Mouse (Mus musculus) erythroblast, embryonic 14.5 days (primary cell): Measurements from ENCODE around the gene Tub.

ENCODE experiments used
- GATA1 ChIP-seq: IDR thresholded peaks from 2 replicates; pipeline ENCODE4 v1.6.1; 2012; ENCODE audit warnings: low read length, inconsistent platforms, mixed read lengths
- TAL1 ChIP-seq: IDR thresholded peaks from 3 replicates; pipeline ENCODE4 v1.6.1; 2012; ENCODE audit warnings: low read length, inconsistent platforms, mixed read lengths

- TF ChIP-seq GATA1 (no peak), TAL1 (no peak)
Measured at GRCm38 (mm10) chr7:109069641-109070040, 119.5 kb downstream of the Tub start.
